Mouse (Mus musculus): ENCODE results near the gene L2hgdh.

DNA sequence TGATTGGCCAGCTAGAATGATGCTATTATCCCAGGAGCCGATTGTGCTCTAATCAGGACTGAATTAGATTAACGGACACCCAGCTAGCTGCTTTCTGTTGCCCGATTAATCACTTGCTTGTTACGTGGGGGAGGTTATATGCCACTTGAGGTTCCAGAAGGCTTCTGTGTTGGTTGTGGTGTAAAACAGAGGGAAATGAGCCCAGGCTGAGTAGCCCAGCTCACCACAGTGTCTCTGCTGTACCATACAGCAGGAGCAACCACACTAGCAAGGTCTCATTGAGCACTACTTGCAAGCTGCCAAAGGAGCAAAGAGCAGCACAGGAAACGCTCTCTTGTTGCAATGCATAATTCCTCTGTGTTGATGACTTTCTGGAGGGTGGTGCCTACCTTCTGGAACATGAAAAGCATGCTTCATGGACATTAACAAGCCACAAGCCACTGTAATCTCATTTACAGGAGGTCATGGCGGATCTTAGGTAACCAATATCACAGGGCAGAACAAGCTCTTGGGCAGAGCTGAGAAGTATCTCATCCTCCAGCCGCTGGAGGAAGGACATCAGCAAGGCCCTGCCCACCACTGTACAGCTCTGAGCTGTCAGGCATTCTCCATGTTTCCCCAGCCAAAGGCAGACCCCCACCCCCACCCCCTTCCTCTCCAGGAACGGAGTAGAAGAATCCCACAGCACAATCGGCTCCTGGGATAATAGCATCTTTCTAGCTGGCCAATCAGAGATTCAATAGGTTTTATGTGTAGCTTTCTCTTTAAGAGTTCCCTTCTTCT lies 43.0 kb upstream of the L2hgdh start:
- no peak for TF ChIP-seq POLR2A (IDR thresholded peaks at IDR 0.05; ENCODE audit: borderline replicate concordance, insufficient read depth, low read length)
- no peak for TF ChIP-seq CTCF (IDR thresholded peaks at IDR 0.05; ENCODE audit: borderline replicate concordance, insufficient read depth, low read depth, low read length)
